Comparison of ENCODE assay signal across 8 mouse cellular contexts in the genomic region with DNA sequence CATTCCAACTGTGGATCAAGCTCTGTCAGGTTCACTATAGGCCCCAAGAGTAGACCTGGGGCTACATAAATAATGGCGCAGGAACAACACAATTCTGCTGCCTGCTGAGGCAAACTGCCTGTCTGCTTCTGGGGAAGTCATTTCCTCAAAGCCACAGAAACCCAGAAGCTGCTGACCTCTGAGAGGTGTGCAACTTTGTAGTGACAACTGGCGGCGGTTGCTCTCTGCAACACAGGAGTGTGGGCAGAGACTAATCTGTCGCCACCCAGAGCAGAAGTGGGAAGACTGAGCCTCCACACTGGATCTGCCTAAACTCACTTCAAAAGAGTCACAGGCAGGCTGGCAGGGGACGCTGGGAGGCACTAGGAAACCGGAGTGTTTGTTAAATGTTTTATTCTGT. TPM values are rescaled to one million over a fixed set of nuclear protein-coding genes. Genes with fewer than 3 reads are reported as not detected.
DNase-seq lines count a peak whose midpoint lies in the region; ATAC-seq and TF ChIP-seq lines count a peak whose summit lies in the region.

No protein-coding gene starts in this region.

- DNase-seq in forebrain, embryonic 10.5 days (ENCODE audit: extremely low spot score, low spot score) = no peak
- DNase-seq in testis, postnatal 10 days (ENCODE audit: low spot score) = no peak
- DNase-seq in liver = peak; percentile 36
- DNase-seq in cerebellum, postnatal 36 days = no peak
- no peak for DNase-seq in adrenal gland, adult (ENCODE audit: inconsistent age in 2 of 2, low spot score in 1 of 2)

- H3K4me2 ChIP-seq in forebrain, embryonic 16.5 days (ENCODE audit: low read length) = no peak overlapping the region
- peak overlapping the region; percentile 90 for H3K4me2 ChIP-seq in midbrain, embryonic 16.5 days (ENCODE audit: low read length)

- H3K27me3 ChIP-seq in forebrain, embryonic 10.5 days (ENCODE audit: poor library complexity, severe bottlenecking) = no peaks in the 10 kb centered on the region
- H3K27me3 ChIP-seq in forebrain, embryonic 16.5 days (replicated peaks; ENCODE audit: control insufficient read depth, insufficient read depth, low read length) = no peaks in the 10 kb centered on the region
- no peaks in the 10 kb centered on the region for H3K27me3 ChIP-seq in testis, adult 2 months (ENCODE audit: control insufficient read depth, insufficient read depth, low read length)
- H3K27me3 ChIP-seq in midbrain, embryonic 16.5 days (ENCODE audit: control insufficient read depth, insufficient read depth, low read depth, low read length) = no peaks in the 10 kb centered on the region

- no peak for TF ChIP-seq POLR2A in testis, adult 2 months (IDR thresholded peaks at IDR 0.05; ENCODE audit: control insufficient read depth, low read depth, low read length)

- H3K9ac ChIP-seq in forebrain, embryonic 16.5 days (replicated peaks; ENCODE audit: low read depth, low read length) = no peak overlapping the region
- H3K9ac ChIP-seq in midbrain, embryonic 16.5 days (ENCODE audit: low read depth, low read length) = no peak overlapping the region

- H3K36me3 ChIP-seq in forebrain, embryonic 10.5 days (replicated peaks) = peaks cover 37% of the 10 kb centered on the region
- H3K36me3 ChIP-seq in forebrain, embryonic 16.5 days (ENCODE audit: control insufficient read depth, insufficient read depth) = 0 out of 2 replicates have a peak, but pooled peaks cover 3% of the 10 kb centered on the region
- peaks cover 1% of the 10 kb centered on the region; the same call in 1 of the 2 replicates for H3K36me3 ChIP-seq in testis, adult 2 months (ENCODE audit: control insufficient read depth, insufficient read depth, low read length)
- peaks cover 5% of the 10 kb centered on the region; the same call in 1 of the 2 replicates for H3K36me3 ChIP-seq in midbrain, embryonic 16.5 days (ENCODE audit: control insufficient read depth, insufficient read depth, low read length)

- TF ChIP-seq CTCF in testis, adult 2 months (IDR thresholded peaks at IDR 0.05; ENCODE audit: control insufficient read depth, insufficient read depth, insufficient replicate concordance, low read depth, low read length) = no peak

- WGBS in forebrain, embryonic 10.5 days = 52% methylated on average over 6 of the region's 6 CpGs
- 50% methylated on average over 6 of the region's 6 CpGs for WGBS in forebrain, embryonic 16.5 days
- WGBS in midbrain, embryonic 16.5 days = 56% methylated on average over 6 of the region's 6 CpGs

- peak overlapping the region; percentile 91 for H3K4me3 ChIP-seq in forebrain, embryonic 10.5 days
- no peak overlapping the region for H3K4me3 ChIP-seq in forebrain, embryonic 16.5 days (replicated peaks; ENCODE audit: low read length)
- H3K4me3 ChIP-seq in testis, adult 2 months (ENCODE audit: control insufficient read depth, low read depth, low read length) = peak overlapping the region; percentile 92
- H3K4me3 ChIP-seq in midbrain, embryonic 16.5 days (ENCODE audit: low read depth, low read length) = no peak overlapping the region

- peaks cover 38% of the 10 kb centered on the region for H3K4me1 ChIP-seq in forebrain, embryonic 10.5 days
- H3K4me1 ChIP-seq in forebrain, embryonic 16.5 days (replicated peaks; ENCODE audit: control insufficient read depth, insufficient read depth, low read length) = peaks cover 16% of the 10 kb centered on the region
- peaks cover 16% of the 10 kb centered on the region for H3K4me1 ChIP-seq in testis, adult 2 months (ENCODE audit: control insufficient read depth, insufficient read depth, low read length)
- H3K4me1 ChIP-seq in midbrain, embryonic 16.5 days (ENCODE audit: control insufficient read depth, insufficient read depth, low read length) = peaks cover 16% of the 10 kb centered on the region

- no peak for ATAC-seq in forebrain, embryonic 16.5 days
- no peak for ATAC-seq in midbrain, embryonic 16.5 days

- H3K9me3 ChIP-seq in forebrain, embryonic 10.5 days = no peaks in the 10 kb centered on the region
- no peaks in the 10 kb centered on the region for H3K9me3 ChIP-seq in forebrain, embryonic 16.5 days (ENCODE audit: control insufficient read depth, low read length)
- no peaks in the 10 kb centered on the region for H3K9me3 ChIP-seq in midbrain, embryonic 16.5 days (replicated peaks; ENCODE audit: control insufficient read depth, low read length, poor library complexity, severe bottlenecking)

- peak overlapping the region; percentile 92; the same call in 1 of the 2 replicates for H3K27ac ChIP-seq in forebrain, embryonic 10.5 days
- no peak overlapping the region for H3K27ac ChIP-seq in forebrain, embryonic 16.5 days (ENCODE audit: low read length)
- no peak overlapping the region for H3K27ac ChIP-seq in testis, adult 2 months (ENCODE audit: control insufficient read depth, insufficient read depth, low read depth, low read length)
- H3K27ac ChIP-seq in midbrain, embryonic 16.5 days (ENCODE audit: low read length) = peak overlapping the region; percentile 82; the same call in 1 of the 2 replicates

RNA-seq across cellular contexts. Expression of a gene that starts 0.9 kb away (rescaled TPM):
- polyA plus RNA-seq in forebrain, embryonic 10.5 days (2016; fragmentation: Nextera tagmentation; extraction: Ambion mirVana) = 267 and 270 TPM in 2 replicates
- polyA plus RNA-seq in forebrain, embryonic 16.5 days (2015; fragmentation: Nextera tagmentation; extraction: Ambion mirVana) = 321 and 354 TPM in 2 replicates
- 85.6 and 157 TPM in 2 replicates for polyA plus RNA-seq in testis, adult 2 months (2012; rRNA removed)
- polyA plus RNA-seq in midbrain, embryonic 16.5 days (2015; fragmentation: Nextera tagmentation; extraction: Ambion mirVana) = 421 and 430 TPM in 2 replicates

RNA-seq across cellular contexts. Expression of a gene that starts 27.1 kb away (rescaled TPM):
- polyA plus RNA-seq in forebrain, embryonic 10.5 days (2016; fragmentation: Nextera tagmentation; extraction: Ambion mirVana) = 6.3 and 7.3 TPM in 2 replicates
- polyA plus RNA-seq in forebrain, embryonic 16.5 days (2015; fragmentation: Nextera tagmentation; extraction: Ambion mirVana) = 13.3 and 13.6 TPM in 2 replicates
- 457 and 483 TPM in 2 replicates for polyA plus RNA-seq in testis, adult 2 months (2012; rRNA removed)
- polyA plus RNA-seq in midbrain, embryonic 16.5 days (2015; fragmentation: Nextera tagmentation; extraction: Ambion mirVana) = 18.4 and 19.0 TPM in 2 replicates

RNA-seq across cellular contexts. Expression of a gene that starts 34.6 kb away (rescaled TPM):
- 4.1 and 5.0 TPM in 2 replicates for polyA plus RNA-seq in forebrain, embryonic 10.5 days (2016; fragmentation: Nextera tagmentation; extraction: Ambion mirVana)
- polyA plus RNA-seq in forebrain, embryonic 16.5 days (2015; fragmentation: Nextera tagmentation; extraction: Ambion mirVana) = 0.91 and 1.4 TPM in 2 replicates
- polyA plus RNA-seq in testis, adult 2 months (2012; rRNA removed) = 2.0 and 660 TPM in 2 replicates
- 0.92 and 2.1 TPM in 2 replicates for polyA plus RNA-seq in midbrain, embryonic 16.5 days (2015; fragmentation: Nextera tagmentation; extraction: Ambion mirVana)

RNA-seq across cellular contexts. Expression of a gene that starts 57.4 kb away (rescaled TPM):
- polyA plus RNA-seq in forebrain, embryonic 10.5 days (2016; fragmentation: Nextera tagmentation; extraction: Ambion mirVana) = 34.3 and 35.5 TPM in 2 replicates
- 20.1 and 21.5 TPM in 2 replicates for polyA plus RNA-seq in forebrain, embryonic 16.5 days (2015; fragmentation: Nextera tagmentation; extraction: Ambion mirVana)
- polyA plus RNA-seq in testis, adult 2 months (2012; rRNA removed) = 110 and 114 TPM in 2 replicates
- 16.7 and 18.1 TPM in 2 replicates for polyA plus RNA-seq in midbrain, embryonic 16.5 days (2015; fragmentation: Nextera tagmentation; extraction: Ambion mirVana)

Comparison
In these comparisons a context has a peak if more than half of its experiments do, and no peak if none do; other contexts are left out.
1. H3K27ac ChIP-seq: peak in forebrain, embryonic 10.5 days (single experiment) and midbrain, embryonic 16.5 days (single experiment); none in forebrain, embryonic 16.5 days (single experiment) and testis, adult 2 months (single experiment).
2. H3K4me3 ChIP-seq: peak in forebrain, embryonic 10.5 days (single experiment) and testis, adult 2 months (single experiment); none in forebrain, embryonic 16.5 days (single experiment) and midbrain, embryonic 16.5 days (single experiment).
3. RNA of a gene that starts 27.1 kb away (polyA plus RNA-seq): 457 to 483 TPM in testis, adult 2 months; 18.4 to 19.0 TPM in midbrain, embryonic 16.5 days, 13.3 to 13.6 TPM in forebrain, embryonic 16.5 days and 6.3 to 7.3 TPM in forebrain, embryonic 10.5 days; every median in the first group is over 10 times any median in the second.